Mouse (Mus musculus) heart, adult 8-10 months (tissue): Measurements from ENCODE around the gene 4930518I15Rik. TPM values are rescaled to one million over a fixed set of nuclear protein-coding genes. Genes with fewer than 3 reads are reported as not detected.
A peak's percentile ranks its signal among the peaks of the same experiment; 100 is the strongest.
"Not testable (repeated sequence)": the region's sequence is repeated elsewhere in the genome, so short reads cannot be mapped to it uniquely, and the experiment has no call there.

ENCODE experiments used
- DNase-seq: peaks from one replicate; pipeline ENCODE4 v3.0.0; 2022; ENCODE audit warnings: low spot score
- total RNA-seq, 4 experiments: library from RNA; stranded (reverse); gene quantifications; 2 replicates each; pipeline ENCODE4 v1.2.4; 2022

The 4930518I15Rik gene
- total RNA-seq, 4 experiments from 2014 or later = 0.40 to 1.4 (median 0.56) TPM

DNA sequence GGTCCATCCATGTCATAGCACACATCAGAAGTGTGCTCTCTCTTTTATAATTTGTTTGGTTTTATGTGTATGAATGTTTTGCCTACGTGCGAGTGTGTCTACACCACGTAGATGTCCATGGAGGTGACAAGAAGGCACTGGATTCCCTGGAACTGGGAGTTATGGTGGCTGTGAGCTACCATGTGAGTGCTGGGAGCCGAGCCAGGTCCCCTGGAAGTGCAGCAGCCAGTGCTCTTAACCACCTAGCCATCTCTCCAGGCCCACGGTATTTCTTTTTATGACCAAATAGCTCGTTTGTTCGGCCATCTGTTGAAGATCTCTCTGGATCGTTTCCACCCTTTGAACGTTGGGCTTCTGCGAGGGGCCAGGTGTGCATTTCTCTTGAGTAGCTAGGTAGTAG is 14.4 kb downstream of the 4930518I15Rik start:
- DNase-seq = no peak

DNA sequence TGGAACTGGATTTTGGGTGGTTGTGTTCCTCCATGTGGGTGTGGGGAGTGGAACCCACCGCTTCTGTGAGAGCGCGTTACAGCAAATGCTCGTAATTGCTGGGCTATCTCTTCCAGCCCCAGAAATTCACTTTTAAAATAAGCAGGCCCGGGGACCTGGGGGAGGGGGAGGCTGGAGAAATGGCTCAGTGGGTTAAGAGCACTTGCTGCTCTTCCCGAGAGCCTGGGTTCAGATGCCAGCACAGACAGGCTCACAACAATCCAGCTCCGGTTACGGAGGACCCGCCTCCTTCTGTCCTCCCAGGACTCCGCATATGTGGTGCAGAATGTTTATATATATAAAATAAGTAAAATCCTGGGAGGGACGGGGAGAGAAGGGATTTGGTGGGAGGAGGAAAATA is 15.0 kb downstream of the 4930518I15Rik start:
- no peak for DNase-seq

DNA sequence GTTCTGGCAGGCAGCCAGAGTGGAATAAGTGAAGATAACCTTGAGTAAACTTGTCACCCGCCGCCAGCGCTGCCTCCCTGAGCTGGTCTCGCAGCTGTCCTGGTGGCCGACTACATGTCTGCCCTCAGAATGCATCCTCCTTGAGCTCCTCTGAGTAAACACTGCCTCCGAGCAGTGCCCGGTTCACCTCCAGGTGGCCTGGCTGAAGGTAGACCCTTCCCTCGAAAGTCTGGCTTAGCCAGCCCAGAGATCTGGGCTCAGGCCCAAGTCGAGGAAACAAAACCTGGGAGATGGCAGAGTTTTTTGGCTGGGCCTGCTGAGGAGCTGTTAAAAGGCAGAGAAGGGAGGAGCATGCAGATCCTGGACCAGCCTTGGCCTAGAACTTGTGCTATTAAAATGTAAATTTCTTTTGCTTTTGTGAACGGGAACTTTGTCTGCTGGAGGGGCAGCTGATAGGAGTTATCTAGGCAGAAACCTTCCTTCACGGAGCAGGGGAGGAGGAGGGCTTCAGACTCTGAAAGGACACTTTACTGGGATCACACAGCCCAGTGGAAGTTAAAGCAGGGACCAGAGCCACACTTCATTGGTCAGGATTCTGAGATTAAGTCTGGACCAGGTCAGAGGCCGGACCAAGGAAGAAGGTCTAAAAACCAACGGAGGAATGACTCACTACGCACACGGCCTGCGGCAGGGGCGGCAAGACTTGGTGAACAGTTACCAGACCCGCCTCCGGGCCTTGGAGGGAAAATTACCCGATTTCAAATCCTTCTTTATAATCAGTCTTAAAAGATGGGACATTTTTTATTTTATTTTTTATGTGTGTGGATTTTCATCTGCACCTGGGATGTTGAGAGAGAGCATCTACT is 15.7 kb downstream of the 4930518I15Rik start:
- DNase-seq = no peak

DNA sequence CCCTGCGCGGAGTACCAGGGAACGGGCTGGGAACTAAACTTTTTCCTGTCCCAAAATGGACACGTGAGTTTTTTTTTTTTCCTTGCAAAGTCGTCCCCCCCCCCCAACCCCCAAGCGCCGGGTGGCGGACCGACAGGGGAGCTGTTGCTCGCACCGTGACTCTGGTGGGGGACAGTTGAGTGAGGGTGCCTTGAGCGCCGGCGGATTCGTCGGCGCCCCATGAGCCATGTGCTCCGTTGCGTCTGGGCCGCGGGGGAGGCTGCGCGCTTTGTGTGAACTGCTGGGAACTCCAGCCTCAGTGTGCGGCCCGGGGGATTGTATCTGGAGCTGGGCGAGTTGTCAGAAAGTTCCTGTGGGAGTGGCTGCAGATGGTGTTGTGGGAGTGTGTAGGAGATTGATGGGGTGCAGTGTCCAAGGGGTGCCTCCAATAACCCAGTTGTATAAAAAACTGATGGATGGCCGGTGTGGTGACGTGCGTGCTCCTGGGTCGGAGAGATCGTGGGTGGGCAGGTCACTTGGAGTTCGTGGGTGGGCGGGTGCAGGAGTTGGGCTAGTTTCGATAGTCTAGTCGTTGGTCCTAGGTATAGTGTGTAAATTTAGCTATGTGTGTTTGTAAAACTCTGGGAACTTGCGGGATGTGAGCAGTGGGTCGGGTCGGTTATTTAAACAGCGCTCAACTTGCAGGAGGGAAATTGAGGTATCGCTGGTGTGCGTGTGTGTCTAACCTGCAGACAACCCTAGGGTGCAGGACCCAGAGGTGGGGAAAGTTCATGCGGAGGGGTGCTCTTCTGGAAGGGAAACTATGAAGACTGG is 16.5 kb downstream of the 4930518I15Rik start:
- DNase-seq = no peak

DNA sequence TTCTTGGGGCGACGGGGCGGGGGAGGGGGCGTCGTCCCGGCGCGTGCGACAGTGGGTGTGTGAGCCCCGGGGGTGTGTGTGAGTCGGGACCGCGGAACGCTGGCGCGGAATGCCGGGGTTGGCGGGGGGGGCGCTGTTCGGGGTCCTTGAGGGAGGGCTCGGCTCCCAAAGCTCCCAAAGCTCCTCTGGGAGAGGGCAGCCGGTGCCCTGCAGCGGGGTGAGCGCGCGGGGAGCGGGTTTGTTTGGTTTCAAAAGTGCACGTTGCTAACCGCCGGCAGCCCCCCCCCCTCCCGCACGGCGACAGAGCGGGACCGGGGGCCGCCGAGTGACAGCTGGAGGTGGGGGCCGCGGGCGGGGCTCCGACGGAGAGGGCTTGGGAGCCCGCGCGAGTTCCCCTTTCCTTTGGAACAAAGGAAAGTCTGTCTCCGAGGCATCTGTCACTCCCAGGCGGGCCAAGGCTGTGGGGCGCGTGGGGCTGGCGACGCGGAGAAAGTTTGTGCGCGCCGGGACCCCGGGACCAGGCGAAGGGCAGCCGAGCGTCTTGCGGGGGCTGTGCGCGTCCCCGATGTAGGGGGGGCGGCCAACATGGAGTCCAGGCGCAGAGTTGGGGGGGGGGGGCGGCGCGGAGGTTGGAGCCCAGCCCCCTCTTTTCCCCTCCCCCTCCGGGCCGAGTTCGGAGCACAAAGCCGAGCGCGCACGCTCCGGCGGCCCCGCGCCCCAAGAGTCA is 17.3 kb downstream of the 4930518I15Rik start:
- DNase-seq = no peak

DNA sequence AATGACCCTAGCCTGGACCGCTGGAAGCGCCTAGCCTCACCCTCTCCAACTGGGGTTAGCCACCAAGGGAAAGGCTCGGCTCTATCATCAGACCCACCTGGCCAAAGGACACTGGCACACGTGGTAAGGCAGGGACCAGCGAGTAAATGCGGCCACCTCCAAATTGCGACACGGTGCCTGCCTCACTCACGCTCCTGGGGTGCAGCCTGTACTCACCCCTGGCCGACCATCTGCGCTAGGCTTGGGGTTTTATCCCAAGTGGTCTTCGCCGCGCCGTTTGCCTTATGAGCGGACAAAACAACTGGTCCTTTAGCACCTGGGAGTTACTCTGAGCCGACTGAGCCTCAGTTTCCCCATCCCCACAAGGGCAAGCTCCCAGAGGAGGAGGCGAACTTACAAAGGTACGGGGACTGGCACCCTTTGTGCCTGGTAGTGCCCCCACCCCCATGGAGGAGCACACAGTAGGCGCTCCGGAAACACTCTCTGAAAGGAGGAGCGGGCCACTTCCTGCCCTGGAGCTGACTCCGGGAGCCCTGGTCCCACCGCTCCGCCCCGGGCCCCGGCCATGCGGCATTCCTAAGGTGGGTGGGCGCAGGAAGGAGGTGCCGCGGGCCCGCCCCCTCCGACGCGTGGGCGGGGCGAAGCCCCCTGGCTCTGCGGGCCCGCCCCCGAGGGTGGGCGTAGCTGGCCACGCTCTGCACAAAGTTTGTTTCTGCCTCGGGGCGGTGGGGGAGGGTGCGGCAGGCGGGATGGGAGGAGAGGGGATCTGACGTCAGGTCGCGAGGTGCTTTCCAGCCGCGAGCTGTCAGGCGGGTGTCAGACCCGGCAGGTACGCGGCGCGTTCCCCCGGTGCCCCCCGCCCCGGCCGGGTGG is 18.2 kb downstream of the 4930518I15Rik start, which contains the start of gene Tgif2:
Gene Tgif2 (plus strand): TSS at position 689 of the 873 bp plus-strand sequence.
- no peak for DNase-seq

DNA sequence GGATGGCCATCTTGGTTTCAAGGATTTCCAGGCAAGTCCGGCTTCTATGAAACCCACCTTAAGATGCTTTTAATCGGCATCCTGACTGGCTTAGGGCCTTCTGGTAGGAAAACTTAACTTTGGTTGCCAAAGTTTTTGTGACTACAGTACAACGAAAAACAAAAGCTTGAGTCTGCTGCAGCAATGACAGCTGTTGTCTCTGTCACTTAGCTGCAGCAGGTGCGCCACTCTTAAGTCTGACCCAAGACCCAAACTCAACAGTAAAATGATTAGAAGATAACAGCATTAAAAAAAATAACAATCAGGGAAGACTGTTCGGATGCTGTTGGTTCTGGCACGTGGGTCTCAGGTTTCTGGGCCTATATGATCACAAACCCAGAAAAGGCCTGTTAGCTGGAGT is 18.9 kb downstream of the 4930518I15Rik start:
- no peak for DNase-seq

DNA sequence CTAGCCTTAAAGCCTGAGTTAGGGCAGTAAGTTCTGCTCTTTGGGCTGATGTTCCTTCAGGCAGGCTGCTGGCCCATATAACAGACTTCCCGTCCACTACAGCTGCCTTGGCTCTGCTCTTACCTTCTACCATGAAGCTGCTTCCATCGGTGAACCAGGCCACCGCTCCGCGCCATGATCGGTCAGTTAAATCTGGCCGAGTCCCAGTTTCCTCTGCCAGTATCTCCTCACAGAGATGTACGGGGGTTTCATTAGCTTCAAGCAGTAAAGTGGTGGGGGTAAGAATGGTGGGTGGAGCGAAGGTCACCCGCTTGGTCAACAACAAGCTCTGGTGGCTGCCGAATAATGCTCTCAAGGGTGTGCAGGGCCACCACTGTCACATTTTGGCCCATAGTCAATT is 23.4 kb downstream of the 4930518I15Rik start:
- DNase-seq = no peak

DNA sequence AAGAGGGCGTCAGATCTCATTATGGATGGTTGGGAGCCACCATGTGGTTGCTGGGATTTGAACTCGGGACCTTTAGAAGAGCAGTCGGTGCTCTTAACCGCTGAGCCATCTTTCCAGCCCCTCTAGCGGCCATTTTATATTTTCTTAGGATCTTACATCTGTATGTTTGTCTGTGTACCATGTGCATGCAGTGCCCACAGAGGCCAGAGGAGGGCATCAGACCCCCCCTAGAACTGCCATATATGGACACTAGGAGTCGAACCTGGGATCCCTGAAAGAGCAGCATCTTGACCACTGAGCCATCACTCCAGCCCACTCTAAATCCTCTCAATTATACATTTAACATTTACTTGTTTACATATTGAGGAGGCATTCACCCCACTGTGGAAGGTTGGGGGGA is 32.6 kb downstream of the 4930518I15Rik start:
- DNase-seq = not testable (repeated sequence)

DNA sequence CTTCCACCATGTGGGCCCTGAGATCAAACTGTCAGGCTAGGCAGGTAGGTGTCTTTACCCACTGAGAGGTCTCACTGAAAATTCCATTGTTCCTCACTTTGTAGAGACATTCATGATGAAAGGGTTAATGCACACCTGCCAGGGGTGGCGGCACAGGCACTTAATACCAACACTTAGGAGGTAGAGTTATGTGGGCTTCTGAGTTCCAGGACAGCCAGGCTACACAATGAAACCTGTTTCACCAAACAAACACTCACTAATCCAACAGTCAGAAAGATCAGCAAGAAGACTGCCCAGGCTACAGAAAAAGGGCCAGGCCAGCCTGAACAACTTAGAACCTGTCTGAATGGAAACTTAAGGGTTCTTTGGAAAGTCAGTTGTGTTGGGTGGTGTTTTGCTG is 41.6 kb downstream of the 4930518I15Rik start:
- no peak for DNase-seq

DNA sequence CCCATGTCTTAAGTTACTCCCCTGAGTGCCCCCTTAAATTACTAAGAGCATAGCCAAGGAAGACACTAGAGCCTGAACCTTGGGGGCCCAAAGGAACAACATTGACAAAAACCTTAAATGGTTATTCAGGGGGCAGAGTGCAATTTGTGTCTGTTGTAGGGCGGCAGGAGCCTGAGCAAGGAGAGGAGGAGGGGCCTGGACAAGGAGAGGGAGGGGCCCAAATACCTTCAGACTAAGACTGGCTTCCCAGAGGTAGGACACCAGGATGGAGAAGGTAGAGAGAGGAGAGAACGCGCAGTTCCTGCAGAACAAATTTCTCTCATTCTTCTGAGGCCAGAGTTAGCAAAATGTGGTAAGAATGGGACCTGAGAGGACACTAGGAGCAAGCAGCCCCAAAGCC is 42.3 kb downstream of the 4930518I15Rik start:
- DNase-seq = no peak

DNA sequence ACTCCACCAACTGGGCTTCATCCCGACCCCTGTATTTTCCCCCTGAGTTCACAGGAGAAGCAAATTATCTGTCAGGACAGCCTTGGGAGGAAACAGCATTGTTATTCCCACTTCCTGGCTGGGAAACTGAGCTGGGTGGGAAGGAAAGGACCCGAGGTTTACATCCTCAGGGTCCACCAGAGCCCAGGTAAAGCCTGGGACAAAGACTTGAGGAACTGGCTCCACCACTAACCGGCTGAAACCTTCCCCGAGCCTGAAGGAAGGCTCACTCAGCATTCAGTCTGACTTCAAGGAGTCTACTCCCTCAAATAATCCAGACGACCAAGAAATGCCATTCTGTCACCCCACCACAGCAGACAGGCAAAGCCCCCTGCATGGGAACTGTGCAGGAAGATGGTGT is 42.9 kb downstream of the 4930518I15Rik start:
- DNase-seq = no peak

DNA sequence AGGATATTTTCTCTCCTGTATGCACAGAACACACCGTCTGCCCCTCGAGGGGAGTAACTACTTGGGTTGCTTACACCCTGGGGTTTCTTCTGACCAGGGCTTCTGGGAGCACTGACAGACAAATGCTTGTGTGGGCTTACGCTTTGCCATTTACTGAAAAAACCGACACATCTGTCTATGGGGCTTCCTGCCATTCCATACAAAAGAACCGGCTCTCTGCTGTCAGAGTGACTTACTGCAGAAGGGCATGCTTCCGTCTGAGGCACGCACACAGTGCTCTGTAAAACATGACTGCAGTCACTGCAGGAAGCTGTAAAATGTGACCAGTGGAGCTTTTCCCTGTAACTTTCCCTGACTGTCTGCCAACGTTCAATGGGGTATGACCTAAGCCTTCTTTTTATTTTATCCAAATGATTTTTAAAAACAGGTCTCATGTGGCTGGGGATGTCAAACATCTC is 43.4 kb downstream of the 4930518I15Rik start:
- DNase-seq = no peak

DNA sequence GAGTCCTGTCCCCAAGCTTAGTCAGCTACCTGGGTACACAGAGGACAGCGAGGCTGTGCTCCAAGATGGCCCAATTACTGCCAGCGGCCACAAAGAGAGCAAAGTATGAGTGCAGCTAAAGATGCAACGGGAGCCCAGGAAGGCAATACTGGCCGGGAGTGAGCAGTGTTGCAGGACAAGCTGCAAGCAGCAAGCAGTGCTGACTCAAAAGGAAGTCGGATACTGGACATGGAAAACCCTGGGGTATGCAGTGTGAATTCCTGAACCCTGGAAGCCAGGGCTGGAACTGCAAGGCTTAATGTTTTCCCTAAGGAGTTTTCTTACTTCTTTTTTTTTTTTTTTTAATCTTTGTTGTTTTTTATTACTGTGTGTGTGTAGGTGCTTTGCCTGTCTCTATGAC is 46.2 kb downstream of the 4930518I15Rik start:
- DNase-seq = no peak

DNA sequence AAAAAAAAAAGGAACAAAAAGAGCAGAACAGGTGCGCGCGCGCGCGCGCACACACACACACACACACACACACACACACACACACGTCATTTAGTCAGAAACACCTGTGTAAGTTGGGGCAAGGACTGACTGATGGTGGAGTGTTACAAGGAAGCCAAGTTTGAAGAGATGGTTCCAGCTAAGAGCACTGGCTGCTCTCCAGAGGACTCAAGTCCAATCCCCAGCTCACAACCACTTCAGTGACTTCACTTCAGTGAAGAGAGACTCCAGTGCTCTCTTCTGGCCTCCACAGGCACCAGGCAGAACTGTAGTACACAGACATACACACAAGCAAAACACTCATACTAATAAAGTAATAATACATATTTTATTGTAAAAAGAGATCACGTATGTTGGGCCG is 47.0 kb downstream of the 4930518I15Rik start:
- no peak for DNase-seq

DNA sequence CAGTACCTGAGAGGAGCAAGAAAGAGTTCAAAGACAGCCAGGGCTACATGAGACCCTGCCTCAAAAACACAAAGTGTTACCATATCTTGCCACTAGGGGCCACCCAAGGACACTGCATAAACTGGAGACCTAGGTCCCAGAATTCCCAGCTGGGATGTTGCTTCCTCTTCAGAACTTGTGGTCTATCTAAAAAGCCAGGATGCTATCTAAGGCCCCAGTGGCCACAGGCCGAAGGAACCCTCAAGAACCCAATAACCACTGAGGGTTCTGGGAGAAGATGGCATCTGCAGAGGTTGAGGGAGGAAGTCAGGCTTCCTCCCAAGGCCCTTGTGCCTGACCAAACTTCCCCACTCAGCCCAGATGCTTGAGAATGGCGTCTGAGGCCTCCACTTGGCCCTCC is 48.2 kb downstream of the 4930518I15Rik start:
- DNase-seq = peak; percentile 71

DNA sequence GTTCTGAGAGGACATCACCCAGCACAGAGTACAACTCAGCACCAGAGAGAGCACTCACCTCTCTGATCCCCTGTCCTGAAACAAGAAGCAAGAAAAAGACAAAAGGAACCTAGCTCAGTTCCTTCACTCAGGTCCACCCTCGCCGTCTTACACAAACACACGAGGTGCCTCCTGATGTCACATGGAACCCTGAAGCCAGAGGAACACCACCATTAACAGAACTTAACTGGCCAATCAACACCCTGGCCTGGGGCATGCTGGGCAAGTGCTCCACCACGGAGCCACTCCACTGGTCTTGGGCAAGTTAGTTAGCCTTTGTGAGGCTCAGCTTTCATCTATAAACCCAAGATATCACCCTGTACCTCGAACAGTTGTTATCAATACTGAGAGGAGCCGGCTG is 50.9 kb downstream of the 4930518I15Rik start:
- DNase-seq = no peak
